Mouse (Mus musculus) lung, postnatal 0 days (tissue): Measurements from ENCODE around the gene Ptprs.

Source experiments
- CTCF ChIP-seq: IDR thresholded peaks from 2 replicates; pipeline ENCODE4 v1.5.1; 2016; ENCODE audit warnings: antibody characterized with exemption, mild to moderate bottlenecking
- EP300 ChIP-seq: IDR thresholded peaks from 2 replicates; pipeline ENCODE4 v1.6.1; 2016; ENCODE audit warnings: antibody characterized with exemption, mild to moderate bottlenecking, control low read depth

- TF ChIP-seq CTCF, result no peak
- TF ChIP-seq EP300, result no peak
Measured at GRCm38 (mm10) chr17:56464817-56465216, 11.5 kb downstream of the Ptprs start.
